Mouse (Mus musculus) E14TG2a.4 (cell line): ENCODE results near the gene Agrn.

Experiments used
- CTCF ChIP-seq: conservative IDR thresholded peaks from 2 replicates; pipeline ENCODE4 v1.5.1; 2014; ENCODE audit warnings: low read length
- NANOG ChIP-seq: IDR thresholded peaks from 2 replicates; pipeline ENCODE4 v1.6.1; 2014; ENCODE audit warnings: borderline replicate concordance, low read length, mixed read lengths
- POU5F1 ChIP-seq: IDR thresholded peaks from 2 replicates; pipeline ENCODE4 v1.6.1; 2014; ENCODE audit warnings: low read length, borderline replicate concordance

- TF ChIP-seq CTCF = no peak
- no peak for TF ChIP-seq POU5F1
- TF ChIP-seq NANOG = no peak
Measured at GRCm38 (mm10) chr4:156197131-156197828, at the start of gene Agrn.
